Mouse (Mus musculus) kidney, postnatal 0 days (tissue): Measurements from ENCODE around the gene H2al2a. TPM values are rescaled to one million over a fixed set of nuclear protein-coding genes. Genes with fewer than 3 reads are reported as not detected.
"Not testable (repeated sequence)": the region's sequence is repeated elsewhere in the genome, so short reads cannot be mapped to it uniquely, and the experiment has no call there.

Source experiments
- ATAC-seq: fragments of 200-750 bp; cut with Nextera tagmentation; replicated peaks from 2 replicates; pipeline ENCODE4 v1.8.0; 2017; ENCODE audit warnings: low read depth, moderate number of reproducible peaks, moderate TSS enrichment, moderate library complexity; ENCODE audit not compliant: low FRiP score
- DNase-seq: peaks from one replicate; pipeline ENCODE4 v3.0.0-alpha.2; 2016; ENCODE audit warnings: low spot score
- H3K27ac ChIP-seq: fragments of 300-500 bp; sonication (generic); 2 replicates; pipeline ENCODE4 v1.5.1; 2014; ENCODE audit warnings: mild to moderate bottlenecking
- H3K27me3 ChIP-seq: fragments of 300-500 bp; sonication (generic); 2 replicates; pipeline ENCODE4 v1.6.1; 2014; ENCODE audit warnings: low read length, mixed read lengths; ENCODE audit not compliant: insufficient read depth
- H3K36me3 ChIP-seq: fragments of 300-500 bp; sonication (generic); 2 replicates; pipeline ENCODE4 v1.6.1; 2014; ENCODE audit warnings: low read length, mixed read lengths; ENCODE audit not compliant: insufficient read depth
- H3K4me1 ChIP-seq: fragments of 300-500 bp; sonication (generic); replicated peaks from 2 replicates; pipeline ENCODE4 v1.6.1; 2014; ENCODE audit warnings: antibody characterized with exemption, low read length, mixed read lengths; ENCODE audit not compliant: insufficient read depth
- H3K4me2 ChIP-seq: fragments of 300-500 bp; sonication (generic); 2 replicates; pipeline ENCODE4 v1.6.1; 2014; ENCODE audit warnings: mild to moderate bottlenecking, low read length, moderate library complexity, mixed read lengths
- H3K4me3 ChIP-seq: fragments of 300-500 bp; sonication (generic); replicated peaks from 2 replicates; pipeline ENCODE4 v1.5.1; 2014; ENCODE audit warnings: low read depth, low read length
- H3K9ac ChIP-seq: fragments of 300-500 bp; sonication (generic); 2 replicates; pipeline ENCODE4 v1.6.1; 2014; ENCODE audit warnings: low read depth, low read length
- H3K9me3 ChIP-seq: fragments of 300-500 bp; sonication (generic); replicated peaks from 2 replicates; pipeline ENCODE4 v1.6.1; 2016; ENCODE audit warnings: low read length, inconsistent platforms, mixed read lengths
- CTCF ChIP-seq: IDR thresholded peaks from 2 replicates; pipeline ENCODE4 v1.5.1; 2016; ENCODE audit warnings: antibody characterized with exemption, low read depth, mild to moderate bottlenecking, moderate library complexity
- WGBS: fragments of 180-500 bp; shearing (Covaris S2); extraction: QIAGEN DNeasy Blood & Tissue Kit; methylation state at CpG from one replicate; pipeline ENCODE4 v1.1.7; 2014; 5-methylcytosine and 5-hydroxymethylcytosine counted together
- polyA plus RNA-seq: library from polyadenylated mRNA; unstranded; fragments of >200 nt; fragmentation: Nextera tagmentation; extraction: Ambion mirVana; gene quantifications from 2 replicates; pipeline ENCODE4 v1.2.1, GENCODE M21; 2015

Gene H2al2a
- polyA plus RNA-seq, 1 experiment from 2014 or later: not detected

DNA sequence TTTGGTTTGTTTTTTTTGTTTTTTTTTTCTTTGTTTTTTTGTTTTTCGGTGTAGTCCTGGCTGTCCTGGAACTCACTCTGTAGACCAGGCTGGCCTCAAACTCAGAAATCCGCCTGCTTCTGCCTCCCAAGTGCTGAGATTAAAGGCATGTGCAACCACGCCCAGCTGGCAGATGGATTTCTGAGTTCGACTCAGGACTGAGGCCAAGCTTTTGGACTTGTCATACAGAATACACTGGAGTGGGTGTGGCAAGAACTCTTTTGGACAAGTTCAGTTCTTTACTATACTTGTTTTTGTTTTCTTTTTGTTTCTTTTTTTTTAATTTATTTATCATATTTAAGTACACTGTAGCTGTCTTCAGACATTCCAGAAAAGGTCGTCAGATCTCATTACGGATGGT, 18.1 kb downstream of the H2al2a start:
- Histone ChIP-seq H3K4me1 (no peaks in the 10 kb centered on the region), H3K36me3 (no peaks in the 10 kb centered on the region), H3K27ac (no peak overlapping the region), H3K27me3 (no peaks in the 10 kb centered on the region), H3K9me3 (no peaks in the 10 kb centered on the region), H3K4me2 (no peak overlapping the region), H3K9ac (no peak overlapping the region), H3K4me3 (no peak overlapping the region)
- DNase-seq (no peak), ATAC-seq (no peak)
- TF ChIP-seq CTCF: no peak
- WGBS: 92% methylated on average over 6 of the region's 6 CpGs

DNA sequence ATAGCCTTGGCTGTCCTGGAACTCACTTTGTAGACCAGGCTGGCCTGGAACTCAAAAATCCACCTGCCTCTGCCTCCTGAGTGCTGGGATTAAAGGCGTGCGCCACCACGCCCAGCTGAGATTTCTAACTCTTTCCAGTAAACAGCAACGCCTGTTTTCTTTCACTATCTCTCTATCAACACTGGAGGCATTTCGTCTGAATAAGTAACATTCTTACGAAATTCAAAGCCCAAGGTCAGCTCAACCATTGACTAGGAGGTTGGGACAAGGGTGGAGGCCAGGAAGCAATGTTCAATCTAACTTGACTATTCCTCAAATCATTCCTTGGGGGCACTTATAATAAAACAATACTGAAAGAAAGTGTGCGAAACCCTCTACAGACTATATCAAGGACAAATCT, 18.5 kb downstream of the H2al2a start:
- not testable (repeated sequence) for H3K9ac ChIP-seq, H3K27ac ChIP-seq, H3K4me1 ChIP-seq, H3K27me3 ChIP-seq, H3K36me3 ChIP-seq, H3K9me3 ChIP-seq, H3K4me2 ChIP-seq, ATAC-seq, H3K4me3 ChIP-seq, DNase-seq
- WGBS: 89% methylated on average over 7 of the region's 7 CpGs

DNA sequence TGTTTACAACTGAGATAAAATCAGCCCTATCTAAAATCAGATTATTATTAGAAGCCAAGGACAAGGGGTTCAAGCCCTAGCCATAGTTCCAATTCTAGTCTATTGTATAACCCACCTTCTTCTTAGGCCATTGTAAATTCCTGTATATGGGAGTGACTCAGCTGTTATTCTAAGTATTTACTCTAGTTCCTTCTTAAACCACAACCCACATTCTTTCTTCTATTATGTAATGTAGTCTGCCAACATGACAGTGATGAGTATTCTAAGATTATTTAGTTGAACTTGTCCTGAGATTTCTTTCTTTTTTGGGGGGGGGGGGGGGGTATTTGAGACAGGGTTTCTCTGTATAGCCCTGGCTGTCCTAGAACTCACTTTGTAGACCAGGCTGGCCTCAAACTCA, 19.1 kb downstream of the H2al2a start:
- H3K9me3 ChIP-seq, H3K27ac ChIP-seq, H3K36me3 ChIP-seq, H3K4me2 ChIP-seq, H3K4me3 ChIP-seq, ATAC-seq, DNase-seq, H3K27me3 ChIP-seq, H3K9ac ChIP-seq, H3K4me1 ChIP-seq: not testable (repeated sequence)

DNA sequence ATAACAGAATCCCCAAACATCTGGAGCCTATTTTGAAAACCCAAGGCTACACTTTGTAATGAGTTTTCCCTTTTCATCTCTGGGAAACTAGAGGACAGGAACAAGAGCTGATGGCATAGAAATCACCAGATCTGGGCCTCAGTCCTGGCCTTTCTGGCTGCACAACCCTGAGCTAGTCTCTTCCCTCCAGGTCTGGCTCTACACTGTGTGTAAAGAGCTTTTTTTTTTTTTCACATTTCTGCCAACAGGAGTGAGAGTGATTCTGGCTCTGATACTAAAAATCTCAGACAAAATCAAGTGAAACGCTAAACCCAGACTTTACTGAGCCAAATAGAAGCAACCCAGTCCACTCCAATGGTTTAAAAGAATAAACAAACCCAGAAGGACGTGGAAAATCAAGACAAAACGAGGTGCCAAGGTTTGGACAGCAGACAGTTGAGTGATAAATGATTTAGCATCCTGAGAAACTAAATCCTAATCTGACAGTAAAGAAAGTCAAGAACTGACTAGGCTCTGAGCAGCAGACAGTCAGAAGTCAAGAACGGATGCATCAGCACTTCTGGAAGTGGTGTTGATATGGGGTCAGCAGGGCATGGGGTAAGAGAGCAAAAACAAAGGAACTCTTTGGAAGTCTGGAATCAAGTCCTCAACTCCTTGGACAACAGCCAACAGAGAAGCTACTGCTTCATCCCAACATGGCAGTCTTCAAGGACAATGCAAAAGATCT, 21.0 kb downstream of the H2al2a start:
- H3K27ac ChIP-seq: no peak overlapping the region

DNA sequence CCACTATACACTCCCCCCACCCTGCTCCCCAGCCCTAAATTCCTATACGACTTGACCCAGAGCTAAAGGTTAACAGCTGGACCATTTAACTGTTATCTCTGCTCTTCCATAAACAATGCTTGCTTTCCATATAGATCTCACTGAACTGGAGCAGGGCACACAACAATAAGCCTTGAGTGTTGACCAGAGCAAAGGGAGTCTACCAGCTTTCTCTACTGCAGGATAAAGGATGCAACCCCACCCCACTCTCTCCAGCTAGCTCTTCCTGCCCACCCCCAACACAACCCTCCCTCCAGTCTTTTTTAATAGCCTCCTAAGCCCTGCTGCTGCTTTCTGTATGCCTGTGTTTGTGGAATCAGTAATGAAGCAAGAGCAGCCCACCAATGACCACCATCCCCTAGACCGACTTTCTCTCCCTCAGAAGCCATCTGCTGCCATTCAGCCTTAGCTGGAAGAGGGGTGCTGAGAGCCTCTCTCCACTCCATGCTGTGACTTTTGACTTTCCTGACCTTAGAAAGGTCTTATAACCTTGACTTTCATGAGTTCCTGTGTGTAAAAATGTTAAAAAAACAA, 22.8 kb downstream of the H2al2a start:
- Histone ChIP-seq H3K27ac (no peak overlapping the region), H3K4me1 (no peaks in the 10 kb centered on the region), H3K27me3 (no peaks in the 10 kb centered on the region), H3K9ac (no peak overlapping the region), H3K36me3 (no peaks in the 10 kb centered on the region), H3K9me3 (no peaks in the 10 kb centered on the region), H3K4me2 (no peak overlapping the region), H3K4me3 (no peak overlapping the region)
- DNase-seq: peak; percentile 63
- WGBS: 18% methylated on average over 2 of the region's 2 CpGs
- no peak for ATAC-seq
- TF ChIP-seq CTCF: no peak

More for the DNA sequence above, 21.0 kb downstream of the H2al2a start:
- no peaks in the 10 kb centered on the region for H3K36me3 ChIP-seq
- TF ChIP-seq CTCF: no peak
- no peak overlapping the region for H3K4me3 ChIP-seq
- H3K9me3 ChIP-seq: no peaks in the 10 kb centered on the region
- H3K4me2 ChIP-seq: no peak overlapping the region
- no peaks in the 10 kb centered on the region for H3K27me3 ChIP-seq
- no peak for DNase-seq
- no peak overlapping the region for H3K9ac ChIP-seq
- WGBS: 36% methylated on average over 4 of the region's 4 CpGs
- no peaks in the 10 kb centered on the region for H3K4me1 ChIP-seq
- no peak for ATAC-seq

DNA sequence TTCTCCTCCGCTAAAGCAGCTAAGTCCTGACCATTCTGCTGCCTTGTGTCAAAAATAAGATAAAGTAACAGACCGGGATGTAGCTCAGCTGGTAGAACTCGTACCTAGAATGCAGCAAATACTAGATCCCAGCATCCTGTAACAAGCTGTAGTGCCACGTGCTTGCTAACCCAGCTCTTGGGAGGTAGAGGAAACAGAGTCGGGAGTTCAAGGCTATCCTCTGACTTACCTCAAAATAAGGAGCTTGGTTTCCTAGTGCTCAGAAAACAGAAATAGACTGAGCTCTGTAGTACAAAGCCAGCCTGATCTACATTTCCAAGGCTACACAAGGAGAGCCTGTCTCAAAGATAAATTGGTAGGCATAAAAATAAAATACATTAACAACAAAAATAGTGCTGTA, 23.5 kb downstream of the H2al2a start:
- 82% methylated on average over 5 of the region's 5 CpGs for WGBS
- DNase-seq: no peak

DNA sequence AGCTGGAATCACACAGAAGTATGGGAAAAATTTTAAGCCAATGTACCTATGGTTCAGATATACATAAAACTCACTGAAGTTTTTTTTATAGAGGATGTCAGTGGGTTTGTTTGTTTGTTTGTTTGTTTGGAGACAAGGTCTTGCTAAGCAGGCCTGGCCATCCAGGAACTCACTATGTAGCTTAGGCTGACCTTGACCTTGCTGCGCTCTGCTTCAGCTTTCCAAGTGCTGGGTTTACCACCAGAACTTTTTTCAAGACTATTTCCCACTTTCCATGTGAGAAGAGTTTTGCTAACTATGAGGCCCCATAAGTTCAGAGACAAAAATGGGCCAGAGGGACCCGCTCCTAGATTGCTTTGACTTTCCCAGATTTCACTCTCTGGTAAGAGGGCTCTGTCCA, 23.9 kb downstream of the H2al2a start:
- ATAC-seq: no peak
- no peak overlapping the region for H3K9ac ChIP-seq
- H3K27me3 ChIP-seq: no peaks in the 10 kb centered on the region
- 96% methylated on average over 2 of the region's 2 CpGs for WGBS
- no peak overlapping the region for H3K27ac ChIP-seq
- no peak for TF ChIP-seq CTCF
- no peaks in the 10 kb centered on the region for H3K9me3 ChIP-seq
- no peak for DNase-seq
- no peaks in the 10 kb centered on the region for H3K4me1 ChIP-seq
- H3K4me3 ChIP-seq: no peak overlapping the region
- no peak overlapping the region for H3K4me2 ChIP-seq
- H3K36me3 ChIP-seq: no peaks in the 10 kb centered on the region

More for the DNA sequence above, 23.5 kb downstream of the H2al2a start:
- no peaks in the 10 kb centered on the region for H3K4me1 ChIP-seq
- ATAC-seq: no peak
- H3K9ac ChIP-seq: no peak overlapping the region
- H3K9me3 ChIP-seq: no peaks in the 10 kb centered on the region
- no peak overlapping the region for H3K4me2 ChIP-seq
- no peaks in the 10 kb centered on the region for H3K36me3 ChIP-seq
- no peak overlapping the region for H3K4me3 ChIP-seq
- H3K27ac ChIP-seq: no peak overlapping the region
- no peaks in the 10 kb centered on the region for H3K27me3 ChIP-seq
- TF ChIP-seq CTCF: no peak
